Mouse (Mus musculus): ENCODE measurements around the gene Pbrm1. TPM values are rescaled to one million over a fixed set of nuclear protein-coding genes. Genes with fewer than 3 reads are reported as not detected.

The Pbrm1 gene
- polyA plus RNA-seq, 1 experiment = 6.8 TPM

GRCm38 (mm10) chr14:31079313-31080028 lies 60.5 kb downstream of the Pbrm1 start:
- 92% methylated on average over 3 of the region's 3 CpGs for WGBS
- no peaks in the 10 kb centered on the region for H3K4me1 ChIP-seq (ENCODE audit: control insufficient read depth, insufficient read depth, insufficient read length, low read length)
- no peak overlapping the region for H3K27ac ChIP-seq (ENCODE audit: insufficient read depth, low read depth, low read length)
- TF ChIP-seq CTCF (IDR thresholded peaks at IDR 0.05; ENCODE audit: extremely low read depth, insufficient read length, insufficient replicate concordance, low read depth, low read length) (no peak), POLR2A (IDR thresholded peaks at IDR 0.05; ENCODE audit: low read depth, low read length) (no peak)
- H3K27me3 ChIP-seq (ENCODE audit: control insufficient read depth, insufficient read depth, low read length) = no peaks in the 10 kb centered on the region
- H3K36me3 ChIP-seq (ENCODE audit: control insufficient read depth, insufficient read depth, low read length) = peaks cover 34% of the 10 kb centered on the region
- H3K4me3 ChIP-seq (ENCODE audit: low read depth, low read length) = no peak overlapping the region

DNA sequence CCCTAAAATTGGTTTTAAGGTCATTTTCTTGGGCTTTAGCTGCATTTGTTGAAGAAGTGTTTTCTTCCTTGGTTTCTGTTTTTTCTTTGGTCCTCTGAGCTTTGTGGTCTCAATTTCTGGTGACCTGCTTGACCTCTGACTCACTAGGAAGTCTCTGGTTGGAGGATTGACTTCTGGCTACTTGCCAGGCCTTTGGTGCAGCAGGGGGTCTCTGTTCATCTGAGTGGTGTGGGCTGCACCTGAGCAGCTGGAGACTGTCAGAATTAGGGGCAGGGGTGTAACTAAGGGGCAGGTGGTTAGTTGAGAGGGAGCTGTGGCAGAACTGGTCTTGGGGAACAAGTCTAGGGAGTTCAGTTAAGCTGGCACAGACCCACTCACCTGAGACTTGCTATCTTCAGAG lies 62.2 kb downstream of the Pbrm1 start:
- TF ChIP-seq POLR2A (IDR thresholded peaks at IDR 0.05; ENCODE audit: low read depth, low read length) = no peak
- TF ChIP-seq CTCF (IDR thresholded peaks at IDR 0.05; ENCODE audit: extremely low read depth, insufficient read length, insufficient replicate concordance, low read depth, low read length) = no peak

GRCm38 (mm10) chr14:31087433-31087832 lies 68.5 kb downstream of the Pbrm1 start:
- Histone ChIP-seq H3K27ac (ENCODE audit: insufficient read depth, low read depth, low read length) (no peak overlapping the region), H3K27me3 (ENCODE audit: control insufficient read depth, insufficient read depth, low read length) (no peaks in the 10 kb centered on the region), H3K4me1 (ENCODE audit: control insufficient read depth, insufficient read depth, insufficient read length, low read length) (no peaks in the 10 kb centered on the region), H3K36me3 (ENCODE audit: control insufficient read depth, insufficient read depth, low read length) (peaks cover 40% of the 10 kb centered on the region), H3K4me3 (ENCODE audit: low read depth, low read length) (no peak overlapping the region)
- peak; percentile 34; the same call in 1 of the 2 replicates for TF ChIP-seq CTCF (IDR thresholded peaks at IDR 0.05; ENCODE audit: extremely low read depth, insufficient read length, insufficient replicate concordance, low read depth, low read length)
- TF ChIP-seq POLR2A (IDR thresholded peaks at IDR 0.05; ENCODE audit: low read depth, low read length) = no peak
- 73% methylated on average over 6 of the region's 6 CpGs for WGBS

More for the DNA sequence above, 62.2 kb downstream of the Pbrm1 start:
- Histone ChIP-seq H3K27me3 (ENCODE audit: control insufficient read depth, insufficient read depth, low read length) (no peaks in the 10 kb centered on the region), H3K36me3 (ENCODE audit: control insufficient read depth, insufficient read depth, low read length) (peaks cover 38% of the 10 kb centered on the region), H3K4me3 (ENCODE audit: low read depth, low read length) (no peak overlapping the region), H3K27ac (ENCODE audit: insufficient read depth, low read depth, low read length) (no peak overlapping the region), H3K4me1 (ENCODE audit: control insufficient read depth, insufficient read depth, insufficient read length, low read length) (no peaks in the 10 kb centered on the region)

- Histone ChIP-seq H3K36me3 (ENCODE audit: control insufficient read depth, insufficient read depth, low read length) (peaks cover 36% of the 10 kb centered on the region), H3K27me3 (ENCODE audit: control insufficient read depth, insufficient read depth, low read length) (no peaks in the 10 kb centered on the region), H3K4me3 (ENCODE audit: low read depth, low read length) (no peak overlapping the region), H3K27ac (ENCODE audit: insufficient read depth, low read depth, low read length) (no peak overlapping the region), H3K4me1 (ENCODE audit: control insufficient read depth, insufficient read depth, insufficient read length, low read length) (no peaks in the 10 kb centered on the region)
- TF ChIP-seq POLR2A (IDR thresholded peaks at IDR 0.05; ENCODE audit: low read depth, low read length) = no peak
- TF ChIP-seq CTCF (IDR thresholded peaks at IDR 0.05; ENCODE audit: extremely low read depth, insufficient read length, insufficient replicate concordance, low read depth, low read length) = no peak
- whole genome bisulfite sequencing = 83% methylated on average over 2 of the region's 2 CpGs
Measured at GRCm38 (mm10) chr14:31088515-31088914, 69.6 kb downstream of the Pbrm1 start.

- no peak overlapping the region for H3K4me3 ChIP-seq (ENCODE audit: low read depth, low read length)
- 41% methylated on average over 1 of the region's 1 CpGs for WGBS
- H3K27me3 ChIP-seq (ENCODE audit: control insufficient read depth, insufficient read depth, low read length) = no peaks in the 10 kb centered on the region
- H3K4me1 ChIP-seq (ENCODE audit: control insufficient read depth, insufficient read depth, insufficient read length, low read length) = no peaks in the 10 kb centered on the region
- no peak for TF ChIP-seq POLR2A (IDR thresholded peaks at IDR 0.05; ENCODE audit: low read depth, low read length)
- TF ChIP-seq CTCF (IDR thresholded peaks at IDR 0.05; ENCODE audit: extremely low read depth, insufficient read length, insufficient replicate concordance, low read depth, low read length) = no peak
- peaks cover 32% of the 10 kb centered on the region for H3K36me3 ChIP-seq (ENCODE audit: control insufficient read depth, insufficient read depth, low read length)
- H3K27ac ChIP-seq (ENCODE audit: insufficient read depth, low read depth, low read length) = no peak overlapping the region
Measured at GRCm38 (mm10) chr14:31089918-31090317, 71.0 kb downstream of the Pbrm1 start.

GRCm38 (mm10) chr14:31105156-31105555 lies 86.2 kb downstream of the Pbrm1 start:
- H3K4me3 ChIP-seq (ENCODE audit: low read depth, low read length) = no peak overlapping the region
- WGBS = 76% methylated on average over 2 of the region's 2 CpGs
- H3K4me1 ChIP-seq (ENCODE audit: control insufficient read depth, insufficient read depth, insufficient read length, low read length) = no peaks in the 10 kb centered on the region
- H3K27ac ChIP-seq (ENCODE audit: insufficient read depth, low read depth, low read length) = no peak overlapping the region
- no peak for TF ChIP-seq CTCF (IDR thresholded peaks at IDR 0.05; ENCODE audit: extremely low read depth, insufficient read length, insufficient replicate concordance, low read depth, low read length)
- TF ChIP-seq POLR2A (IDR thresholded peaks at IDR 0.05; ENCODE audit: low read depth, low read length) = no peak
- no peaks in the 10 kb centered on the region for H3K27me3 ChIP-seq (ENCODE audit: control insufficient read depth, insufficient read depth, low read length)
- peaks cover 42% of the 10 kb centered on the region for H3K36me3 ChIP-seq (ENCODE audit: control insufficient read depth, insufficient read depth, low read length)

- Histone ChIP-seq H3K27ac (ENCODE audit: insufficient read depth, low read depth, low read length) (no peak overlapping the region), H3K4me3 (ENCODE audit: low read depth, low read length) (no peak overlapping the region), H3K27me3 (ENCODE audit: control insufficient read depth, insufficient read depth, low read length) (no peaks in the 10 kb centered on the region), H3K4me1 (ENCODE audit: control insufficient read depth, insufficient read depth, insufficient read length, low read length) (no peaks in the 10 kb centered on the region; the same call in 1 of the 2 replicates), H3K36me3 (ENCODE audit: control insufficient read depth, insufficient read depth, low read length) (peaks cover 51% of the 10 kb centered on the region)
- WGBS = 32% methylated on average over 3 of the region's 3 CpGs
- TF ChIP-seq POLR2A (IDR thresholded peaks at IDR 0.05; ENCODE audit: low read depth, low read length) = no peak
- TF ChIP-seq CTCF (IDR thresholded peaks at IDR 0.05; ENCODE audit: extremely low read depth, insufficient read length, insufficient replicate concordance, low read depth, low read length) = no peak
Measured at GRCm38 (mm10) chr14:31110613-31111012, 91.7 kb downstream of the Pbrm1 start.

All from small intestine, adult 2 months (tissue).